Mouse (Mus musculus) gastrocnemius, postnatal 4 days (tissue): ENCODE measurements at regions not wholly inside any gene's neighbourhood (a gene's known extent, or its start where the extent isn't known, plus 50 kb on each side); places are given as distances from the start of the nearest gene placed in this dataset.

Experiments
- DNase-seq, 2 experiments: peaks; one replicate each; pipeline ENCODE4 v3.0.0; 2021 to 2022; ENCODE audit warnings: low spot score in 2 of 2, mixed read lengths in 2 of 2

- no peak for DNase-seq
Measured at GRCm38 (mm10) chr12:106479067-106479877, 469.2 kb downstream of the Vrk1 start.

GRCm38 (mm10) chr12:106479878-106480194, 469.8 kb downstream of the Vrk1 start:
- DNase-seq = no peak

DNA sequence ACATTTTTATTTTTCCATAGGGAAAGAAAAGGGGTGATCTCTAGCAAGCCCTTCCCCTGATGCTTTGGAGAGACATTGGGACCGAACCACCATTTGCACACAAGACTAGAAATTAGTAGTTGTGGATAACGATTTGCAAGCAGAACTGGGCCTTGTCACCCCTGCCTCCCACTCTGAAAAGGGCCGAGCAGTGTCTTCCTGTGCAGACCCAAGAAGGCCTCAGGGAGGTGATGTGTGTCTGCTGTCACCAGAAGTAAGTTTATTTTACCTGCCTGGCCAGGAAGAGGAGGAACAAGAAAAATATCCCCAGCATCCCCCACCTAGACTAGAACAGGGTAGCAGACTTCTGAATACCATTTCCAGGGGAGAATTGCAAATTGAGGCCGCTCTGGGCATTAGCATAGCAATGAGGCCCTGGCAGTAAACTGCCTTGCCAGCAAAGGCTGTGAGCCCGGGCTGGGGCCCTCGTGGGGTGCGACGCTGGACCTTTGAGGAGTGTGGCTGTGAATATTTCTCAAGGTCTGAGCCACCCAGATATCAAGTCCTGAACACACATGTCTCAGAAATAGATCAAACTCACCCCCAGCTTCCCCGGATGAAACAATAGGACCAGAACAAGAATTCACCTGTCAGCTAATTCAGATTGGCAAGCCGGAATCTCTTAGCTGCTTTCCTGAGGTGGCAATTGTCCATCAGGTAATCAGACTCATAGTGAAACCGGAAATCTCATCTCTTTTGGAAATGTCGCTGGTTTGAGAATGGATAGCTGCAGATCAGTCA, 470.4 kb downstream of the Vrk1 start:
- no peak for DNase-seq

- DNase-seq = no peak
Measured at GRCm38 (mm10) chr12:106501622-106502327, 491.7 kb downstream of the Vrk1 start.

GRCm38 (mm10) chr12:106504285-106504684, 494.3 kb downstream of the Vrk1 start:
- no peak for DNase-seq

- no peak for DNase-seq
Measured at GRCm38 (mm10) chr12:106514057-106514456, 504.0 kb downstream of the Vrk1 start.

DNA sequence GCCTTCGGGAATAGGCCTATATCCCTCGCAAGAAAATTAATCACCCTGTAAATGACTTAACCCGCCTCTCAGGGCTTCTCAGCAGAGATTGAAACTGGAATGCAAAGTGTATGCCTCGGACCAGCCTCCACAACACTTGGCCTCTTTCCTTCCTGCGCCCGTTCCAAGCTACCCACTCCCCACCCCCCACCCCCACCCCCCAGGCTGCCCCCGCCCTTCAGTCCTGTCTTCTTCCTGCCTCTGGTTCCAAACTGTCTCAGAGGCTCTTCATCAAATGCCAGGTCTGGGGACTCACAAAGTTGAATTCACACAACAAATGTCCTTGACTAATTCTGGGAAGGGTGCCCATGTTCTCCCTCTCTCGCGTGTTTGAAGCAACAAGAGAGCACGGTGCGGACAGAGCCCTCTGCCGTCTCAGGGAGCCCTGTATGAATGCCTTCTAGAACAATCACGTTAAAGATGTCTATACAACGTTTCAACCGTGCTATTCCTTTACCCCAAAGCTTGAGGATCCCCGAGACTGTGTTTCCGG, 505.3 kb downstream of the Vrk1 start:
- no peak for DNase-seq

DNA sequence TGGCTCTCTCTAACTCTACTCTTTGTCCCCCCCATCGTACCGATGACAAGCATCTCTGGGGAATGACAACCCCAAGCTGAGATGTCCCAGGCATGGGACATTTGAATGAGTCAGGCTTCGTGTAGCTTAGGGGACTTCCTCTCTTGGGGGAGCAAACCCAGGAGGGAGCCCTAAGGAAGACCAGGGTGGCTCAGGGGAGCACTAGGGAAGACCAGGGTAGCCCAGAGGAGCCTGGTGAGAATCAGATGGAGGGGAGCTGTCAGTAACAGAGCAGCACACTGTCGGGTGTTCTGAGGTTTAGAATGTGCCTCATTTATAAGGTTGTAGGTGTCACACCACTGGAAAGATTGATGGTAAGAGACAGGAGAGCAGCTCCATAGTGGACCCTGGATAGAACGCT, 509.1 kb downstream of the Vrk1 start:
- no peak for DNase-seq

DNA sequence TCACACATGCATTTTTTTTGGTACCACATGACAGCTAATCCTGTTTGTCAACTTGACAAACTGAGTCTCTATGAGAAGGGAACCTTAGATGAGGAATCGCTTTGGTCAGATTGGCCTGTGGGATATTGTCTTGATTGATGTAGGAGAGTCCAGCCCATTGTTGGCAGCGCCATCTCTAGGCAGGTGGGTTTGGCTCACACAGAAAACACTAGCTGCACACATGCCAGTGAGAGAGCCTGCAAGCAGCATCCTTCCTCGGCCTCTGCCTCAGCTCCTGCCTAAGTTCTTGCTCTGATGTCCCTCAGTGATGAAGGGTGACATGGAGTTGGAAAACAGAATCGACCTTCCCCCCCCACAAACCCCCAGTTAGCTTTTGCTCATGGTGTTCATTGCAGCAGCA, 514.4 kb downstream of the Vrk1 start:
- DNase-seq = no peak

GRCm38 (mm10) chr12:106527116-106527515, 517.1 kb downstream of the Vrk1 start:
- no peak for DNase-seq

- DNase-seq = no peak
Measured at GRCm38 (mm10) chr12:106527699-106528434, 517.8 kb downstream of the Vrk1 start.

DNA sequence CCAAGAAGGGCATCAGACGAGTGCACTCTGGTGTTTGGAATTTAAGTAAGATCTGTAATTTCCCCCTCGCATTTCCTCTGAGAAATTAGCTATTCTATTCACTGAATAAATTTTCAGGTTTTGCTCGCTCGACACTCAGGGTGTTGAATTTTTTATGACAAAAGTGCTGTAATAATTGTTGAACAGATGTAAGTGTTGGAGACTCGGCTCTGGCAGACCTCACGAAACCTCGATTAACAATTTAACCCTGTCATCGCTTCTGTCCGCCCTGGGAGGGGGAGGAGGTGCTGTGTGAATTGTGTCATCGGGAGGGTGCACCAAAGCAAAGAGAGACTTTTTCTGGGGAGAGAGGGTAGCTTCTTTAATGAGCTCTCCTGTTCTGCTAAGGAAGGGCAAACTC, 518.5 kb downstream of the Vrk1 start:
- no peak for DNase-seq

DNA sequence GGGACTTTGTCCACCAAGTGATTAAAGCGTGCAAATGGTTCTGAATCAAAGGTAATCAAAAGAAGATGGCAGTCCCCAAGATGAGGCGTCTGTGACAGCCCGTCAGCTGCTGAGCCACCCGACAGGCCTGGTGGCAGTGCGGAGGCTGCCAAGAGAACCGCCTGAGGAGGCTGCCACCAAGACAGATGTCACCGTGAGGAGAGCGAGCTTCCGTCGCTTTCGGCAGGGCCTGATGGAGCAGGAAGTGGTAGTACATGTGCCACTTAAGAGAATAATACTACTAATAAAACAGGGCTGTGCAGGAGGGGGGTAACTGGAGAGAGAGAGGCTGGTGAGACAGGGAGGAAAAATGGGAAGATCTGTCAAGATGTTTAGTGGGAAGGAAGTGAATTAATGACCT, 519.1 kb downstream of the Vrk1 start:
- DNase-seq = no peak

DNA sequence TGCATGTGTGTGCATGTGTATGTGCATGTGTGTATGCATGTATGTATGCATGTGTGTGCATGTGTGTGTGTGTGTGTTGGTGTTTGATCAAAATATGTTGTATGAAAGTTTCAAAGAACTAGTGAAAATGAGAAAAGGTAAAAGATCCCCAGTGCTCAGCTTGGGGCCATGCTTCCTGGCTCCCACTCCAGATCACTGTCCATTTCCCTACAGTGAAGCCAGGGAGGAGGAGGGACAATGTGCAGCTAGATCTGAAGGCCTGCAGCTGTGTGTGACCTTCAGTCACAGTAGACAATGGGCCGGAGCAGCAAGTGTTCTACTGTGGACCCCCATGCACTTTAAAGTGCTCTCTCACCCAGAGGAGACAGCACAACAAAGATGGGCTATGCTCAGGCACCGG, 525.1 kb downstream of the Vrk1 start:
- DNase-seq = no peak

GRCm38 (mm10) chr12:106535628-106536288, 525.7 kb downstream of the Vrk1 start:
- DNase-seq = no peak

DNA sequence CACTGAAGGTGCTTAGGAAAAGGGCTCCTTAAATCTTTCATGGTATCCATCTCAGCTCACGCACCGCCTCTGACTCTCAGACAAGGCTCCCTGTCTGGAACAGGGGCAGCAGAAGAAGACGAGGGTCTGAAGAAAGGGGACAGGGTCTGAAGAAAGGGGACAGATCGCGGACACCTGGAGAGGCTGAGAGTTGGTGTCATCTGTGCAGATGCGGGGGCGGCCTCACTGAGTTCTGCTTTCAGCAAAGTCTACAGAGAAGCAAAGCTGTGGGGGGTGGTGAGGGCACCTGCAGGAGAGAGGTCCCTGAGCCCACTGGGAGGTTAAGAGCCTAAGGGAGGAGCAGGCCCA, 526.2 kb downstream of the Vrk1 start:
- DNase-seq = no peak

DNA sequence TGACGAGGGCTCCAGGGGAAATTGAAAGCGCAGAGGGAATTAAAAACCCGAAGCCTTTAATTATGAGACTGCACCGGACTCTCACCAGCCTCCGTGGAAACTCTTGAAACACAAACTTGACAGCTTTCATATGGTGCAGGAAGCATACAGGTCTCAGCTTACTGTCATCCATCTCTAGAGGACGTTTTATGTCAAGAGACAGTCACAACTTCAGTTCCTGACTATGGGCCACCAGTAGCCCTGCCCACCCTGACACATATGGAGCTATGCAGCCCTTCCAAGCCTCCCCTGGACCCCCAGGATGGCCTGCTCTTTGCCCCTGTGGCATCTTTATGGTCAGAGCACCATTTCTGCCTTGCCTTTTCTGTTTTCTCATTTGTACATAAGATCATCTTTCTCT, 530.0 kb downstream of the Vrk1 start:
- DNase-seq = no peak

DNA sequence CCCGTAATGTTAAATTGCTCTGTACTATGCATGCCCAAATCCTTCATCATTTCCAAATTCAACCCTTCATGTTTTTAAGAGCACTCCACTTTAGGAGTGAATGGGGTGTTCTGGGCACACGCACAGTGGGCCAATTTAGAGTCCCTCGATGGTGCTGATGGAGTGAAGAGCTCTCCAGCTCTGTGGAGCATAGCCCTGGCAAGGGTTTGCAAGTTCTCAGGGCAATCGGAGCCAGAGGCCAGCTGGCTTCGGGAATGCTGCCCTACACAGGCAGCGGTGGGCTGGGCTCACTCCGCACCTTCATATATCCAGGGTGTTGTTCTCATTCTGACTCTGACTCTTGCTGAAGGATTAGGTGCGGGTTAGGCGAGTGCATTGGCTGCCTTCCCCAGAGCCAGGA, 549.5 kb downstream of the Vrk1 start:
- DNase-seq = no peak

DNA sequence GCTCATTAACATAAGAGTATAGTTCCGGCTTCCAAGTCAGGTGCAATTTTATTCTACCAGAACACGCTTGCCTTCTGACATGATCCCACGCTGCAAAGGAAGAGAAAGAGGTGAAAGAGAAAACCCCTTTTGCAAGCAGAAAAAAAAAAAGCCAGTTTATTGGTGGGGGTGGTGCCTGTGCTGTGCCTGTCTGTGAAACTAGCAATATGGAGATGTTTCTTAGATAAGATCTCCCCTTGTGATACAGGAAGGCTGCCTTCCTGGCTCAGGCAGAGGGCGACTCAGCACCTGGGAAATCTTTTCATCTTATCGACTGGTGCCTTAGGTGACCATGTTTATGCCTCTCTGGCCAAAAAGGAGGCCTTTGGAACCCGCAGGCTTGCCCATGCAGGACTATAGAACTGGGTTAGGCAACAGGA, 555.2 kb downstream of the Vrk1 start:
- no peak for DNase-seq

GRCm38 (mm10) chr12:106566361-106566760, 556.3 kb downstream of the Vrk1 start:
- DNase-seq = no peak

GRCm38 (mm10) chr12:106567116-106567515, 557.1 kb downstream of the Vrk1 start:
- no peak for DNase-seq
